Mouse (Mus musculus) brown adipose tissue, adult 24 weeks (tissue): ENCODE results near the gene 1700125H20Rik. TPM values are rescaled to one million over a fixed set of nuclear protein-coding genes. Genes with fewer than 3 reads are reported as not detected.

ENCODE experiments used
- H3K27ac ChIP-seq: fragments of 200-500 bp; replicated peaks from 2 replicates; pipeline ENCODE4 v1.5.1; 2012; ENCODE audit warnings: low read depth, mild to moderate bottlenecking, low read length
- H3K4me1 ChIP-seq: fragments of 200-500 bp; 2 replicates; pipeline ENCODE4 v1.6.1; 2012; ENCODE audit warnings: low read length, mixed read lengths; ENCODE audit not compliant: control insufficient read depth, insufficient read depth, insufficient read length
- H3K4me3 ChIP-seq: fragments of 200-500 bp; 2 replicates; pipeline ENCODE4 v1.5.1; 2012; ENCODE audit warnings: low read depth, mild to moderate bottlenecking, low read length, moderate library complexity; ENCODE audit not compliant: insufficient read depth
- polyA plus RNA-seq: library from polyadenylated mRNA; stranded (reverse); fragments of >200 nt; gene quantifications from 2 replicates; pipeline ENCODE4 v1.2.4, GENCODE M21; 2012; ENCODE audit not compliant: missing spikeins, insufficient read depth, insufficient read length

1700125H20Rik gene
- polyA plus RNA-seq, 1 experiment: not detected

- Histone ChIP-seq H3K27ac (no peak overlapping the region), H3K4me3 (no peak overlapping the region), H3K4me1 (no peaks in the 10 kb centered on the region)
Measured at GRCm38 (mm10) chr11:85170833-85171232, 629 bp downstream of the 1700125H20Rik start.

- no peaks in the 10 kb centered on the region for H3K4me1 ChIP-seq
- H3K4me3 ChIP-seq: no peak overlapping the region
- no peak overlapping the region for H3K27ac ChIP-seq
Measured at GRCm38 (mm10) chr11:85175941-85176340, 5.7 kb downstream of the 1700125H20Rik start.

- H3K4me1 ChIP-seq: no peaks in the 10 kb centered on the region
- no peak overlapping the region for H3K4me3 ChIP-seq
- no peak overlapping the region for H3K27ac ChIP-seq
Measured at GRCm38 (mm10) chr11:85177761-85178160, 7.6 kb downstream of the 1700125H20Rik start.

- H3K27ac ChIP-seq: no peak overlapping the region
- no peak overlapping the region for H3K4me3 ChIP-seq
- no peaks in the 10 kb centered on the region for H3K4me1 ChIP-seq
Measured at GRCm38 (mm10) chr11:85178413-85178812, 8.2 kb downstream of the 1700125H20Rik start.

GRCm38 (mm10) chr11:85182617-85183283 lies 12.5 kb downstream of the 1700125H20Rik start:
- H3K4me3 ChIP-seq: peak overlapping the region; percentile 45
- H3K27ac ChIP-seq: no peak overlapping the region
- H3K4me1 ChIP-seq: no peaks in the 10 kb centered on the region

- Histone ChIP-seq H3K4me3 (peak overlapping the region; percentile 45), H3K27ac (no peak overlapping the region), H3K4me1 (no peaks in the 10 kb centered on the region)
Measured at GRCm38 (mm10) chr11:85183284-85183779, 13.1 kb downstream of the 1700125H20Rik start.

GRCm38 (mm10) chr11:85184082-85184481 lies 13.9 kb downstream of the 1700125H20Rik start:
- Histone ChIP-seq H3K4me3 (no peak overlapping the region), H3K4me1 (no peaks in the 10 kb centered on the region), H3K27ac (no peak overlapping the region)

- Histone ChIP-seq H3K4me3 (no peak overlapping the region), H3K4me1 (no peaks in the 10 kb centered on the region), H3K27ac (no peak overlapping the region)
Measured at GRCm38 (mm10) chr11:85184839-85185238, 14.6 kb downstream of the 1700125H20Rik start.

GRCm38 (mm10) chr11:85189110-85189509 lies 18.9 kb downstream of the 1700125H20Rik start:
- H3K4me3 ChIP-seq: no peak overlapping the region
- no peak overlapping the region for H3K27ac ChIP-seq
- H3K4me1 ChIP-seq: no peaks in the 10 kb centered on the region

GRCm38 (mm10) chr11:85190741-85191140 lies 20.5 kb downstream of the 1700125H20Rik start:
- H3K4me3 ChIP-seq: no peak overlapping the region
- H3K27ac ChIP-seq: no peak overlapping the region
- H3K4me1 ChIP-seq: no peaks in the 10 kb centered on the region

- no peak overlapping the region for H3K4me3 ChIP-seq
- no peaks in the 10 kb centered on the region for H3K4me1 ChIP-seq
- no peak overlapping the region for H3K27ac ChIP-seq
Measured at GRCm38 (mm10) chr11:85194206-85194605, 24.0 kb downstream of the 1700125H20Rik start.

- H3K4me3 ChIP-seq: no peak overlapping the region
- no peaks in the 10 kb centered on the region for H3K4me1 ChIP-seq
- H3K27ac ChIP-seq: no peak overlapping the region
Measured at GRCm38 (mm10) chr11:85196046-85196445, 25.8 kb downstream of the 1700125H20Rik start.

- Histone ChIP-seq H3K4me1 (no peaks in the 10 kb centered on the region), H3K4me3 (no peak overlapping the region), H3K27ac (no peak overlapping the region)
Measured at GRCm38 (mm10) chr11:85198906-85199305, 28.7 kb downstream of the 1700125H20Rik start.

- Histone ChIP-seq H3K4me3 (no peak overlapping the region), H3K4me1 (no peaks in the 10 kb centered on the region), H3K27ac (no peak overlapping the region)
Measured at GRCm38 (mm10) chr11:85206231-85206630, 36.0 kb downstream of the 1700125H20Rik start.

GRCm38 (mm10) chr11:85211151-85211550 lies 40.9 kb downstream of the 1700125H20Rik start:
- H3K27ac ChIP-seq: no peak overlapping the region
- no peak overlapping the region for H3K4me3 ChIP-seq
- no peaks in the 10 kb centered on the region for H3K4me1 ChIP-seq

GRCm38 (mm10) chr11:85213215-85213614 lies 43.0 kb downstream of the 1700125H20Rik start:
- H3K27ac ChIP-seq: no peak overlapping the region
- no peak overlapping the region for H3K4me3 ChIP-seq

More at GRCm38 (mm10) chr11:85213215-85213614, 43.0 kb downstream of the 1700125H20Rik start:
- no peaks in the 10 kb centered on the region for H3K4me1 ChIP-seq
